ENCODE assay signal across 14 mouse cellular contexts in the genomic region with DNA sequence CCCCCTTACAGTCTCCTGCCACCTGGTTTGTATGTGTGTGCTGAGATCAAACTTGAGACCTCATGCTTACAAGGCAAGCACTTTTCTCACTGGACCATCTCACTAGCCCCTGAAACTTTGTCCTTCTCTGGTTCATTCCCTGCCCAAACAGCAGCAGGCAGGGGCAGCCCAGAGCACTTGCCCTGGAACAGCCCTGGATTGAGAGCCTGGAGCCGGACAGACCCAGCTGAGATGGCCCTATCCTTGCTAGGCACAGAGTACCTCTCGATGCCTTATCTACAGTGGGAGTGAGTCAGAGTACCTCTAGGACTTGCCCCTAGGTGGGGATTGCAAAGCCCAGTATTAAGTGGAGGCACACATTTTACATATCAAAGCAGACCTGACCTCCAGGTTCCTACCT. TPM values are rescaled to one million over a fixed set of nuclear protein-coding genes. Genes with fewer than 3 reads are reported as not detected.
DNase-seq lines count a peak whose midpoint lies in the region; ATAC-seq lines count a peak whose summit lies in the region.
"Had no signal": no experiment of that assay in that cellular context is flagged by ENCODE, and none has a peak within 500 bp of the region (broad histone marks: within the 10 kb centered on the region; RNA-seq: fewer than 3 reads in every experiment).

No protein-coding gene starts in this region.

- DNase-seq in heart, adult 11 months: peak; percentile 83
- DNase-seq in 3T3-L1 (ENCODE audit: low read depth, low spot score) (peak; percentile 44), ES-CJ7 (ENCODE audit: low read depth, low spot score) (peak; percentile 45)
- no peak for DNase-seq in thymus, postnatal 0 days (ENCODE audit: low spot score)
- no peak for DNase-seq in hindbrain, embryonic 14.5 days (ENCODE audit: low spot score)
- no peak for DNase-seq in layer of hippocampus, adult 11-12 months (ENCODE audit: low spot score)
- DNase-seq: cerebellum, adult 11 months; thymus, postnatal 14 days had no signal

- H3K27ac ChIP-seq in heart, embryonic 12.5 days (ENCODE audit: poor library complexity, severe bottlenecking): no peak overlapping the region
- H3K27ac ChIP-seq in liver, embryonic 12.5 days: peak overlapping the region; percentile 75
- H3K27ac ChIP-seq in hindbrain, embryonic 14.5 days: no peak overlapping the region
- H3K27ac ChIP-seq: embryonic facial prominence, embryonic 12.5 days; forebrain, embryonic 10.5 days; hindbrain, embryonic 13.5 days had no signal

- H3K4me2 ChIP-seq in heart, embryonic 12.5 days: no peak overlapping the region
- H3K4me2 ChIP-seq in liver, embryonic 12.5 days: no peak overlapping the region
- H3K4me2 ChIP-seq in hindbrain, embryonic 14.5 days (replicated peaks): no peak overlapping the region
- H3K4me2 ChIP-seq: embryonic facial prominence, embryonic 12.5 days; hindbrain, embryonic 13.5 days had no signal

- H3K4me3 ChIP-seq in heart, embryonic 12.5 days: no peak overlapping the region
- no peak overlapping the region for H3K4me3 ChIP-seq in liver, embryonic 12.5 days
- H3K4me3 ChIP-seq in hindbrain, embryonic 14.5 days (replicated peaks; ENCODE audit: low read length): no peak overlapping the region
- H3K4me3 ChIP-seq: embryonic facial prominence, embryonic 12.5 days; forebrain, embryonic 10.5 days; hindbrain, embryonic 13.5 days had no signal

- H3K27me3 ChIP-seq in heart, embryonic 12.5 days (replicated peaks): no peaks in the 10 kb centered on the region
- 0 out of 2 replicates have a peak, but pooled peaks cover 4% of the 10 kb centered on the region for H3K27me3 ChIP-seq in liver, embryonic 12.5 days (replicated peaks)
- H3K27me3 ChIP-seq in hindbrain, embryonic 14.5 days (ENCODE audit: control insufficient read depth, insufficient read depth, low read length): no peaks in the 10 kb centered on the region
- H3K27me3 ChIP-seq: embryonic facial prominence, embryonic 12.5 days; hindbrain, embryonic 13.5 days had no signal

- no peak overlapping the region for H3K9ac ChIP-seq in heart, embryonic 12.5 days
- no peak overlapping the region for H3K9ac ChIP-seq in liver, embryonic 12.5 days
- H3K9ac ChIP-seq in hindbrain, embryonic 14.5 days: no peak overlapping the region
- H3K9ac ChIP-seq: embryonic facial prominence, embryonic 12.5 days; hindbrain, embryonic 13.5 days had no signal

- no peak for ATAC-seq in heart, embryonic 12.5 days (ENCODE audit: insufficient number of reproducible peaks, low FRiP score)
- ATAC-seq in liver, embryonic 12.5 days: peak; percentile 31
- no peak for ATAC-seq in hindbrain, embryonic 14.5 days (ENCODE audit: low FRiP score)
- ATAC-seq: lung, postnatal 0 days had no signal

- no peaks in the 10 kb centered on the region for H3K9me3 ChIP-seq in heart, embryonic 12.5 days (replicated peaks)
- no peaks in the 10 kb centered on the region for H3K9me3 ChIP-seq in liver, embryonic 12.5 days (replicated peaks)
- no peaks in the 10 kb centered on the region for H3K9me3 ChIP-seq in hindbrain, embryonic 14.5 days (ENCODE audit: control insufficient read depth, low read length)
- H3K9me3 ChIP-seq: embryonic facial prominence, embryonic 12.5 days; forebrain, embryonic 10.5 days; hindbrain, embryonic 13.5 days had no signal

- H3K4me1 ChIP-seq in heart, embryonic 12.5 days (replicated peaks): peaks cover 24% of the 10 kb centered on the region
- peaks cover 47% of the 10 kb centered on the region for H3K4me1 ChIP-seq in liver, embryonic 12.5 days
- peaks cover 17% of the 10 kb centered on the region; the same call in 1 of the 2 replicates for H3K4me1 ChIP-seq in hindbrain, embryonic 14.5 days (replicated peaks; ENCODE audit: control insufficient read depth, insufficient read depth, low read length)

- WGBS in heart, embryonic 12.5 days: 34% methylated on average over 2 of the region's 2 CpGs
- WGBS in liver, embryonic 12.5 days (ENCODE audit: insufficient replicate concordance): 38% methylated on average over 2 of the region's 2 CpGs
- WGBS in hindbrain, embryonic 14.5 days: 86% methylated on average over 2 of the region's 2 CpGs

- H3K36me3 ChIP-seq in heart, embryonic 12.5 days: peaks cover 40% of the 10 kb centered on the region
- peaks cover 48% of the 10 kb centered on the region for H3K36me3 ChIP-seq in liver, embryonic 12.5 days
- H3K36me3 ChIP-seq in hindbrain, embryonic 14.5 days (replicated peaks; ENCODE audit: control insufficient read depth, insufficient read depth): peaks cover 39% of the 10 kb centered on the region

RNA-seq across cellular contexts. Expression of a gene that starts 8.4 kb away (rescaled TPM):
- 161 and 167 TPM in 2 replicates for polyA plus RNA-seq in heart, embryonic 12.5 days (2016; fragmentation: Nextera tagmentation; extraction: Ambion mirVana)
- polyA plus RNA-seq in liver, embryonic 12.5 days (2016; fragmentation: Nextera tagmentation; extraction: Ambion mirVana): 587 and 597 TPM in 2 replicates
- 101 and 116 TPM in 2 replicates for polyA plus RNA-seq in thymus, postnatal 0 days (2015; fragmentation: Nextera tagmentation; extraction: Ambion mirVana)
- polyA plus RNA-seq in hindbrain, embryonic 14.5 days (2014; fragmentation: Nextera tagmentation; extraction: Ambion mirVana): 143 and 144 TPM in 2 replicates

Comparison
In these comparisons a context has a peak if more than half of its experiments do, and no peak if none do; other contexts are left out.
1. DNase-seq: peak in heart, adult 11 months (single experiment), 3T3-L1 (single experiment) and ES-CJ7 (single experiment); none in thymus, postnatal 0 days (single experiment), hindbrain, embryonic 14.5 days (single experiment) and layer of hippocampus, adult 11-12 months (single experiment).